Mouse (Mus musculus) CH12.LX (cell line): ENCODE data around the gene Nid2.

Source experiments
- CTCF ChIP-seq, 2 experiments: IDR thresholded peaks in 1 of 2; conservative IDR thresholded peaks in 1 of 2; 2 replicates each; pipeline ENCODE4 v1.5.1; 2011 to 2012; ENCODE audit warnings: low read depth in 2 of 2, low read length in 2 of 2, improper control_type of control experiment in 1 of 2, inconsistent platforms in 1 of 2, mild to moderate bottlenecking in 1 of 2, moderate library complexity in 1 of 2
- E2F4 ChIP-seq: IDR thresholded peaks from 2 replicates; pipeline ENCODE4 v1.6.1; 2011; ENCODE audit warnings: low read depth, low read length, improper control_type of control experiment; ENCODE audit not compliant: insufficient replicate concordance
- EP300 ChIP-seq: IDR thresholded peaks from 2 replicates; pipeline ENCODE4 v1.6.1; 2011; ENCODE audit warnings: low read length, improper control_type of control experiment
- HCFC1 ChIP-seq: IDR thresholded peaks from 2 replicates; pipeline ENCODE4 v1.6.1; 2012; ENCODE audit warnings: low read depth, mild to moderate bottlenecking, inconsistent platforms, low read length, improper control_type of control experiment
- JUND ChIP-seq: conservative IDR thresholded peaks from 2 replicates; pipeline ENCODE4 v1.6.1; 2011; ENCODE audit warnings: low read depth, low read length, improper control_type of control experiment
- MAX ChIP-seq: IDR thresholded peaks from 2 replicates; pipeline ENCODE4 v1.6.1; 2011; ENCODE audit warnings: low read length, improper control_type of control experiment
- MAZ ChIP-seq: IDR thresholded peaks from 2 replicates; pipeline ENCODE4 v1.6.1; 2012; ENCODE audit warnings: low read depth, mild to moderate bottlenecking, inconsistent platforms, low read length, improper control_type of control experiment, moderate library complexity
- MEF2A ChIP-seq: IDR thresholded peaks from 2 replicates; pipeline ENCODE4 v1.6.1; 2014; ENCODE audit warnings: low read depth, mild to moderate bottlenecking, inconsistent platforms, low read length, improper control_type of control experiment, borderline replicate concordance
- POLR2A ChIP-seq: IDR thresholded peaks from 2 replicates; pipeline ENCODE4 v1.6.1; 2011; ENCODE audit warnings: low read depth, mild to moderate bottlenecking, improper control_type of control experiment, low read length
- ZKSCAN1 ChIP-seq: IDR thresholded peaks from 2 replicates; pipeline ENCODE4 v1.6.1; 2012; ENCODE audit warnings: low read depth, inconsistent platforms, low read length, improper control_type of control experiment, borderline replicate concordance

GRCm38 (mm10) chr14:19817949-19818348 lies 66.9 kb downstream of the Nid2 start:
- no peak for TF ChIP-seq HCFC1
- TF ChIP-seq EP300 = no peak
- peak; percentile 85 to 92 for TF ChIP-seq CTCF (conservative IDR thresholded peaks at IDR 0.05 in 1 of 2, IDR thresholded peaks at IDR 0.05 in 1 of 2; ENCODE audit: low read depth in 2 of 2, low read length in 2 of 2)
- no peak for TF ChIP-seq MEF2A
- TF ChIP-seq MAX = 0 out of 2 replicates have a peak, but pooled peaks have one; percentile 9
- no peak for TF ChIP-seq POLR2A
- no peak for TF ChIP-seq E2F4
- no peak for TF ChIP-seq ZKSCAN1
- no peak for TF ChIP-seq JUND
- no peak for TF ChIP-seq MAZ
